Mouse (Mus musculus): Measurements from ENCODE around the gene Obsl1. TPM values are rescaled to one million over a fixed set of nuclear protein-coding genes. Genes with fewer than 3 reads are reported as not detected.

The Obsl1 gene
- polyA plus RNA-seq, 1 experiment from 2014 or later: 17.1 TPM

GRCm38 (mm10) chr1:75438782-75439181 lies 67.5 kb downstream of the Obsl1 start:
- Histone ChIP-seq H3K27me3 (replicated peaks; ENCODE audit: control insufficient read depth, insufficient read depth, low read length) (no peaks in the 10 kb centered on the region), H3K27ac (ENCODE audit: low read depth, low read length) (no peak overlapping the region), H3K9me3 (ENCODE audit: control insufficient read depth) (no peaks in the 10 kb centered on the region), H3K9ac (ENCODE audit: low read depth, low read length) (no peak overlapping the region), H3K4me3 (ENCODE audit: low read depth, low read length) (no peak overlapping the region), H3K4me2 (replicated peaks; ENCODE audit: low read depth) (no peak overlapping the region), H3K4me1 (replicated peaks; ENCODE audit: control insufficient read depth, insufficient read depth, low read length) (peaks cover 5% of the 10 kb centered on the region; the same call in 1 of the 2 replicates), H3K36me3 (ENCODE audit: control insufficient read depth, insufficient read depth) (peaks cover 33% of the 10 kb centered on the region; the same call in 1 of the 2 replicates)
- TF ChIP-seq CTCF (IDR thresholded peaks at IDR 0.05; ENCODE audit: low read depth): no peak
- 86% methylated on average over 8 of the region's 9 CpGs for WGBS
- no peak for ATAC-seq

DNA sequence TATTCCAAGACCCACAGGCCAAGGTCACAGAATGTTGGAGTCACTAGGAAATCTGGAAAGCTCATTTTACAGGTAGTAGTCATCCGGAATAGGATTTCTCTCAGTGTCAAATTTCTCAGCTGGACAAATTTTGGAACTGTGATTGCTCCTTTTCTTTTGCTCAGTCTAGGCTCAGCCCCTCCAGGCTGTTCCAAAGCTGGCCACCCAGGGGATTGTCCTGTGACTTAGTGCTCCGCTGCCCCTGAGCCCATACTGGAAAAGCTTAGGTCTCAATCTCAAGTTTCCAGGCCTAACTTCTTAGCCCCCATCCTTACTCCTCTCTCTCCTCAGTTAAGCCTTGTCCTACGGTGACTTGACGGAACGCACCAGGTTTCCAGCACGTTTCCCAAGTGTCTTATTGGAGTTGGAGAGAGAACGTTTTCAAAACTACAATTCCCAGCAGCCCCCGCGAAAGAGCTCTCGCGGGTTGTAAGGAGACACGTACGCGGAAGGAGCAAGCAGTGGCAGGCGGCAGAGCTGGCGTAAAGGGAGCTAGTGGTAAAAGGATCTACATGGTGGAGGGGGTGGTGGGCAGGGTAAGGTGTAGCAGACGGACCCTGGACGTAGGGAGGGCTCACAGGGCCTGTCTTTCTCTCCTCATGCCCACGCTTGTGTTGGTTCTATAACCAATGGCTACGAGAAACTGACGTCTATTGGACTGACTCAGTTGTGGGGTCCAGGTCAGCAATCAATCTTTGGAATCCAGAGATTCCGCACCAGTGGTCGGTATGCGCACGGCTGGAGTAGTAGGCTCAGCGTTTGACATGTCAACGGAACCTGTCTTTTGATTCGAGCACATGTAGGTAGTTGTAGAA lies 70.5 kb downstream of the Obsl1 start, which contains the start of gene Gmppa:
TSS of gene Gmppa (plus strand) at position 456 of the 854 bp plus-strand sequence.
- Histone ChIP-seq H3K9me3 (ENCODE audit: control insufficient read depth) (no peaks in the 10 kb centered on the region), H3K4me3 (ENCODE audit: low read depth, low read length) (peak within 1 kb of the TSS; percentile 69), H3K4me2 (replicated peaks; ENCODE audit: low read depth) (peak within 1 kb of the TSS; percentile 73), H3K36me3 (ENCODE audit: control insufficient read depth, insufficient read depth) (peaks cover 4% of the 10 kb centered on the region; the same call in 1 of the 2 replicates), H3K9ac (ENCODE audit: low read depth, low read length) (peak within 1 kb of the TSS; percentile 65), H3K27me3 (replicated peaks; ENCODE audit: control insufficient read depth, insufficient read depth, low read length) (no peaks in the 10 kb centered on the region), H3K4me1 (replicated peaks; ENCODE audit: control insufficient read depth, insufficient read depth, low read length) (peaks cover 5% of the 10 kb centered on the region; the same call in 1 of the 2 replicates), H3K27ac (ENCODE audit: low read depth, low read length) (peak within 1 kb of the TSS; percentile 42; the same call in 1 of the 2 replicates)
- ATAC-seq: peak; percentile 75
- TF ChIP-seq CTCF (IDR thresholded peaks at IDR 0.05; ENCODE audit: low read depth): no peak
- 6% methylated on average over 28 of the region's 28 CpGs for WGBS

Other genes starting within 250 kb of the Obsl1 start
- 3.0 TPM in 2 replicates for gene Ptprn, start 241.9 kb downstream of the Obsl1 start, polyA plus RNA-seq (2015; fragmentation: Nextera tagmentation; extraction: Ambion mirVana)
- 12.9 and 15.9 TPM in 2 replicates for gene Resp18, start 228.0 kb downstream of the Obsl1 start, polyA plus RNA-seq (2015; fragmentation: Nextera tagmentation; extraction: Ambion mirVana)
- gene Dnpep, start 188.5 kb downstream of the Obsl1 start, polyA plus RNA-seq (2015; fragmentation: Nextera tagmentation; extraction: Ambion mirVana): 125 and 130 TPM in 2 replicates
- gene Des, start 146.1 kb downstream of the Obsl1 start, polyA plus RNA-seq (2015; fragmentation: Nextera tagmentation; extraction: Ambion mirVana): 233 and 254 TPM in 2 replicates
- 20.1 and 21.3 TPM in 2 replicates for gene Speg, start 131.2 kb downstream of the Obsl1 start, polyA plus RNA-seq (2015; fragmentation: Nextera tagmentation; extraction: Ambion mirVana)
- 121 and 124 TPM in 2 replicates for gene Gmppa, start 70.5 kb downstream of the Obsl1 start, polyA plus RNA-seq (2015; fragmentation: Nextera tagmentation; extraction: Ambion mirVana)
- 0.97 and 1.2 TPM in 2 replicates for gene Asic4, start 56.0 kb downstream of the Obsl1 start, polyA plus RNA-seq (2015; fragmentation: Nextera tagmentation; extraction: Ambion mirVana)
- 21.8 and 22.3 TPM in 2 replicates for gene Chpf, start 27.1 kb downstream of the Obsl1 start, polyA plus RNA-seq (2015; fragmentation: Nextera tagmentation; extraction: Ambion mirVana)
- 1.3 and 1.6 TPM in 2 replicates for gene Tmem198, start 26.9 kb downstream of the Obsl1 start, polyA plus RNA-seq (2015; fragmentation: Nextera tagmentation; extraction: Ambion mirVana)
- 3.2 and 3.3 TPM in 2 replicates for gene Inha, start 625 bp upstream of the Obsl1 start, polyA plus RNA-seq (2015; fragmentation: Nextera tagmentation; extraction: Ambion mirVana)
- gene Stk11ip, start 15.1 kb upstream of the Obsl1 start, polyA plus RNA-seq (2015; fragmentation: Nextera tagmentation; extraction: Ambion mirVana): 9.7 and 11.2 TPM in 2 replicates
- 4.0 and 6.2 TPM in 2 replicates for gene Slc4a3, start 39.8 kb upstream of the Obsl1 start, polyA plus RNA-seq (2015; fragmentation: Nextera tagmentation; extraction: Ambion mirVana)

Data from intestine, postnatal 0 days (tissue).